Mouse (Mus musculus) midbrain, embryonic 11.5 days (tissue): ENCODE measurements around the gene Dynll2. TPM values are rescaled to one million over a fixed set of nuclear protein-coding genes. Genes with fewer than 3 reads are reported as not detected.

Experiments used
- ATAC-seq: fragments of 200-750 bp; cut with Nextera tagmentation; 2 replicates; pipeline ENCODE4 v1.8.0; 2017; ENCODE audit warnings: moderate TSS enrichment, moderate library complexity; ENCODE audit not compliant: low FRiP score
- DNase-seq: peaks from one replicate; pipeline ENCODE4 v3.0.0; 2015; ENCODE audit warnings: low spot score; ENCODE audit errors: missing footprints
- H3K27ac ChIP-seq: fragments of 300-500 bp; sonication (generic); 2 replicates; pipeline ENCODE4 v1.5.1; 2014; ENCODE audit warnings: low read depth, low read length
- H3K27me3 ChIP-seq: fragments of 300-500 bp; sonication (generic); 2 replicates; pipeline ENCODE4 v1.6.1; 2014; ENCODE audit warnings: mild to moderate bottlenecking, low read length, moderate library complexity, mixed read lengths; ENCODE audit not compliant: control insufficient read depth, insufficient read depth
- H3K36me3 ChIP-seq: fragments of 300-500 bp; sonication (generic); 2 replicates; pipeline ENCODE4 v1.6.1; 2014; ENCODE audit warnings: mild to moderate bottlenecking, low read length, moderate library complexity, mixed read lengths; ENCODE audit not compliant: control insufficient read depth, insufficient read depth
- H3K4me1 ChIP-seq: fragments of 300-500 bp; sonication (generic); 2 replicates; pipeline ENCODE4 v1.6.1; 2014; ENCODE audit warnings: low read length; ENCODE audit not compliant: control insufficient read depth, insufficient read depth
- H3K4me2 ChIP-seq: fragments of 300-500 bp; sonication (generic); 2 replicates; pipeline ENCODE4 v1.6.1; 2014; ENCODE audit warnings: mild to moderate bottlenecking, moderate library complexity
- H3K4me3 ChIP-seq: fragments of 300-500 bp; sonication (generic); 2 replicates; pipeline ENCODE4 v1.5.1; 2014; ENCODE audit warnings: low read depth, low read length
- H3K9ac ChIP-seq: fragments of 300-500 bp; sonication (generic); 2 replicates; pipeline ENCODE4 v1.6.1; 2014; ENCODE audit warnings: low read length
- H3K9me3 ChIP-seq: fragments of 300-500 bp; sonication (generic); 2 replicates; pipeline ENCODE4 v1.6.1; 2016; ENCODE audit warnings: low read length; ENCODE audit not compliant: control insufficient read depth
- WGBS: fragments of 180-500 bp; shearing (Covaris S2); extraction: QIAGEN DNeasy Blood & Tissue Kit; methylation state at CpG from one replicate; pipeline ENCODE4 v1.1.7; 2014; 5-methylcytosine and 5-hydroxymethylcytosine counted together
- polyA plus RNA-seq: library from polyadenylated mRNA; unstranded; fragments of >200 nt; fragmentation: Nextera tagmentation; extraction: Ambion mirVana; gene quantifications from 2 replicates; pipeline ENCODE4 v1.2.1, GENCODE M21; 2014

The Dynll2 gene
- polyA plus RNA-seq, 1 experiment from 2014 or later: 22.6 TPM

GRCm38 (mm10) chr11:88023933-88024332, 36.6 kb upstream of the Dynll2 start:
- no peak overlapping the region for H3K4me3 ChIP-seq
- DNase-seq: no peak
- no peak overlapping the region for H3K4me2 ChIP-seq
- H3K36me3 ChIP-seq: no peaks in the 10 kb centered on the region
- H3K9ac ChIP-seq: no peak overlapping the region
- no peaks in the 10 kb centered on the region for H3K27me3 ChIP-seq
- ATAC-seq: no peak
- no peaks in the 10 kb centered on the region for H3K9me3 ChIP-seq
- peaks cover 12% of the 10 kb centered on the region for H3K4me1 ChIP-seq
- H3K27ac ChIP-seq: no peak overlapping the region
- WGBS: 93% methylated on average over 2 of the region's 2 CpGs

DNA sequence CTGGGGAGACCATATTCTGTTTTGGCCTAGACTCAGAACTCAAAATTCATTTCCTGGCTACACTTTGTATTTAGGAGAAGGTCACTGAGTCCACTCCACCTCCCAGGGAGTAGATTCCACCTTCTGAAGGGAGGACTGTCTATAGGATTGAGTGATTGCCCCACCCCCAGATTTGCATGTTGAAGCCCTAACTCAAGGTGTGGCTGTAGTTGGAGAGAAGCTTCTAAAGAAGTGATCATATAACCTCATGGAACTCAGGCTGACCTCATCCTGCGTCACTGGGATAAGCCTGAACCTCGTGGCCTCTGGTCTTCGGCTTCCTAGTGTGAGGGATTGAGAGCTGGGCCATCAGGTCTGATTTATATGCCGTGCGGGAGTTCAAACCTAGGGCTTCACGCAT, 28.5 kb upstream of the Dynll2 start:
- ATAC-seq: no peak
- WGBS: 91% methylated on average over 6 of the region's 6 CpGs
- Histone ChIP-seq H3K4me2 (no peak overlapping the region), H3K27me3 (no peaks in the 10 kb centered on the region), H3K9me3 (no peaks in the 10 kb centered on the region), H3K36me3 (no peaks in the 10 kb centered on the region), H3K4me1 (no peaks in the 10 kb centered on the region), H3K4me3 (no peak overlapping the region), H3K27ac (no peak overlapping the region), H3K9ac (no peak overlapping the region)
- DNase-seq: no peak

DNA sequence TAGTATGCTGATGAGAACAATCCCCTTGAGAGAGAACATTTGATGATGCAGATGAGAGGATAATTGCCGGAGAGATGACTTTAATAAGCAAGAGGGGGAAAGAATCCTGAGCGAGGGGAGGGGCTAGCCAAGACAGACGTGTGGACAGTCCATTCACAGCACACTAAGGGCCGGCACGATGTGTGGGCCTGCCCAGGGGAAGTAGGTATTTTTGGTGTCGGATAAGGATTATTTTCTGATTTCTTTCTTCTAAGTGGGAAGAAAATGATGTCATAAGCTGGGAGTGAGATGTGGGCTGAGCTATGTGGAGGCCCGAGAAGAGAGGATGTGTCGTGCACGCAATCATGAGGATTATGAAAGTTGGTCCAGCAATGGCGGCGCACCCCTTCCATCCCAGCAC, 27.8 kb upstream of the Dynll2 start:
- Histone ChIP-seq H3K27me3 (no peaks in the 10 kb centered on the region), H3K27ac (no peak overlapping the region), H3K9me3 (no peaks in the 10 kb centered on the region), H3K4me2 (no peak overlapping the region), H3K4me1 (no peaks in the 10 kb centered on the region), H3K4me3 (no peak overlapping the region), H3K36me3 (no peaks in the 10 kb centered on the region), H3K9ac (no peak overlapping the region)
- WGBS: 94% methylated on average over 11 of the region's 11 CpGs
- DNase-seq (no peak), ATAC-seq (no peak)

GRCm38 (mm10) chr11:88013632-88014031, 26.3 kb upstream of the Dynll2 start:
- H3K9me3 ChIP-seq: no peaks in the 10 kb centered on the region
- no peak overlapping the region for H3K9ac ChIP-seq
- H3K4me1 ChIP-seq: 0 out of 2 replicates have a peak, but pooled peaks cover 2% of the 10 kb centered on the region
- H3K36me3 ChIP-seq: no peaks in the 10 kb centered on the region
- 92% methylated on average over 10 of the region's 10 CpGs for WGBS
- no peak overlapping the region for H3K4me2 ChIP-seq
- no peak overlapping the region for H3K4me3 ChIP-seq
- H3K27me3 ChIP-seq: no peaks in the 10 kb centered on the region
- DNase-seq: no peak
- no peak overlapping the region for H3K27ac ChIP-seq
- no peak for ATAC-seq

DNA sequence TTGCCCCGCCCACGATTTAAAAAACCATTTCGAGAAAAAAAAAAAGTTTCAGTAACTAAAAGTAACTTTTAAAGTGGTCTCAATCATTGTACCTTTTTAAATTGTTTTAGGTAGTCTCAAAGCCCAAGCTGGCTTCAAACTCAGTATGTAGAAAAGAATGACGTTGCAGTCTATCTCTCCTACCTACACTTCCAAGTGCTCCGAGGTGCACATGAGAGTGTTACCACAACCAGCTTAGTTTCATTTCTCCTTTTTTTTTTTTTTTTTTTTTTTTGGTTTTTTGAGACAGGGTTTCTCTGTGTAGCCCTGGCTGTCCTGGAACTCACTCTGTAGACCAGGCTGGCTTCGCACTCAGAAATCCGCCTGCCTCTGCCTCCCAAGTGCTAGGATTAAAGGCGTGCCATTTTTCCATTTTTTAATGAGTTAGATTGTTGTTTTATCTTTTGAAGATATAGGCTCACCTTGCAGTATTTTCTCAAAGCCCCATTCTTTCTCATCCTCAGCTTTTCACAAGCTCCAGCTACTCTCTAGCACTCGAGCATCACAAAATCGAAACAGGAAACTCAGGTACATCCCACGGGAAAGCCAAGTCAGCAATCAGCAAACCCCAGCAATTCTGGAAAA, 25.4 kb upstream of the Dynll2 start:
- 0 out of 2 replicates have a peak, but pooled peaks cover 2% of the 10 kb centered on the region for H3K4me1 ChIP-seq
- H3K27me3 ChIP-seq: no peaks in the 10 kb centered on the region
- no peak overlapping the region for H3K27ac ChIP-seq
- H3K4me2 ChIP-seq: no peak overlapping the region
- WGBS: 91% methylated on average over 11 of the region's 11 CpGs
- no peak for DNase-seq
- H3K4me3 ChIP-seq: no peak overlapping the region
- H3K36me3 ChIP-seq: no peaks in the 10 kb centered on the region
- no peaks in the 10 kb centered on the region for H3K9me3 ChIP-seq
- no peak overlapping the region for H3K9ac ChIP-seq
- no peak for ATAC-seq

GRCm38 (mm10) chr11:88011914-88012419, 24.6 kb upstream of the Dynll2 start:
- H3K9me3 ChIP-seq: no peaks in the 10 kb centered on the region
- no peak overlapping the region for H3K27ac ChIP-seq
- WGBS: 91% methylated on average over 7 of the region's 7 CpGs
- H3K9ac ChIP-seq: no peak overlapping the region
- no peak overlapping the region for H3K4me3 ChIP-seq
- H3K4me2 ChIP-seq: no peak overlapping the region
- no peak for ATAC-seq
- no peaks in the 10 kb centered on the region for H3K36me3 ChIP-seq
- DNase-seq: no peak
- H3K27me3 ChIP-seq: no peaks in the 10 kb centered on the region
- 0 out of 2 replicates have a peak, but pooled peaks cover 2% of the 10 kb centered on the region for H3K4me1 ChIP-seq

DNA sequence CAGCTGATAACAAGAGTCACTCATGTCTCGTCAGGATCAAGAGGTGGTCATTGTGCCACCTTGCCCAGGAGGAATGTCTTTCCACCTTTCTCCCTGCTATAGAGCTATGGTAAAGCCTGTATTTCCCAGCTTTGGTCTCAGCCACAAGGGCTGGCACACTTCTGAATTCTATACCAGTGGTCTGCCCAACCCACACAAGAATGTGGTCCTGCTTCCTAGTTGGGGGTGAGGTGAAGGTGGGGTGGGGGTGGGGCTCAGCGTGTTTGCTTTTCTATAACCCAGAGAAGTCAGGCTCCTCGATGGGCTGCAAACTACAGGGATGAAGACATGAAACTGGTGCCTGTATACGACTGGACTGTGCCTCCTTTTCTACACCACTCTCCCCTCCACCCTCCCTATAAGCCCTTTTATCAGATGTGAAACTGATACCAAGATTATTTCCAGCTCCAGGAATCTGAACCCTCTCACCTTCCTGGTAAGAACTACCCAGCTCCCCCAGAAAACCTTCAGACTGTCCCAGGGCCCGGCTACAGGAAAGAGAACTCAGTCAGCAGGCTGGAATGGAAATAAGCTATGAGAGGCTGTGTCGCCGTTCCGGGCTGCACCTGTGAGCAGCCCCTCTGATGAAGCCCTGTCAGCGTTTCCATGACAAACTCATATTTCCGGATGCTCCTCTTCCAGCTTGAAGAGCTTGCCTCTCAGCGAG, 24.0 kb upstream of the Dynll2 start:
- no peak overlapping the region for H3K4me2 ChIP-seq
- H3K4me1 ChIP-seq: 0 out of 2 replicates have a peak, but pooled peaks cover 2% of the 10 kb centered on the region
- H3K36me3 ChIP-seq: no peaks in the 10 kb centered on the region
- ATAC-seq: no peak
- no peak overlapping the region for H3K9ac ChIP-seq
- DNase-seq: no peak
- no peaks in the 10 kb centered on the region for H3K27me3 ChIP-seq
- no peak overlapping the region for H3K27ac ChIP-seq
- 78% methylated on average over 11 of the region's 11 CpGs for WGBS
- H3K4me3 ChIP-seq: no peak overlapping the region
- no peaks in the 10 kb centered on the region for H3K9me3 ChIP-seq

DNA sequence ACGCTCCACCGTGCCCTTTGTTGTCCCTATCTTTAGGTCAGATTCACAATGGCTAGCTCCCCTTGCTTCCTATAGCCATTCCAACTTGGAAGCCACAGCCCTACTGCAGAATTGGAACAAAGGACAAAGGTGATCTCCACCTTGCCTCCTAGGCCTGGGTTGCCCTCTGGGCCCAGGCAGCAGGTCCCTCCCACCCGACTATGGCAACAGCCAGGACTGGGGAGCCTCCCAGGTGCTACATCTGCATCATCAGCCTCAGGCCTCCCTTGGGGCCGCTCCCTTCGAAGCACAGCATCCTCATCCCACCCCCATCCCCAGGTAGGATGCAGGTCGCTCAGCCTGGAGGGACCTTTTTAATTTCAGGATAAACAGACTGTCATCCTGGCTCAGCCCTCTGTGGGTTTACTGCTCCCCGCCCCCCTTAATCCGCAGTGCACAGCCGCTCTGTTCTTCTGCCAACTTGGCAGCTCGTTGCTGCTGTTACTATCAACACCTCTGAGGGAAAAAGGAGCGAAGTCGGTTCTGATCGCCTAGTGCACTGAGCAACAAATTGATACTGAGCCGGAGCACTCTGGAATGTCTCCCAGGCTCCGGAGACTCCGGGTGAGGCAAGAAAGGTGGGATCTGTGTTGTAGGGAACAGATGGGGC, 22.3 kb upstream of the Dynll2 start:
- Histone ChIP-seq H3K9me3 (no peaks in the 10 kb centered on the region), H3K27ac (no peak overlapping the region), H3K4me2 (peak overlapping the region; percentile 20; the same call in 1 of the 2 replicates), H3K36me3 (no peaks in the 10 kb centered on the region), H3K4me1 (0 out of 2 replicates have a peak, but pooled peaks cover 2% of the 10 kb centered on the region), H3K4me3 (no peak overlapping the region), H3K27me3 (no peaks in the 10 kb centered on the region), H3K9ac (peak overlapping the region; percentile 33; the same call in 1 of the 2 replicates)
- WGBS: 25% methylated on average over 16 of the region's 16 CpGs
- ATAC-seq (no peak), DNase-seq (no peak)

- ATAC-seq: no peak
- Histone ChIP-seq H3K4me1 (0 out of 2 replicates have a peak, but pooled peaks cover 2% of the 10 kb centered on the region), H3K9me3 (no peaks in the 10 kb centered on the region), H3K4me3 (no peak overlapping the region), H3K27ac (no peak overlapping the region), H3K27me3 (no peaks in the 10 kb centered on the region), H3K9ac (no peak overlapping the region), H3K36me3 (no peaks in the 10 kb centered on the region), H3K4me2 (no peak overlapping the region)
- DNase-seq: no peak
- WGBS: 40% methylated on average over 1 of the region's 1 CpGs
Observed at GRCm38 (mm10) chr11:88008641-88009040, 21.3 kb upstream of the Dynll2 start.
